Mouse (Mus musculus) C2C12 (cell line): ENCODE measurements around the gene F830045P16Rik.

Source experiments
- CEBPB ChIP-seq: IDR thresholded peaks from one replicate; pipeline ENCODE4 v1.6.1; 2011; ENCODE audit warnings: low read depth, mild to moderate bottlenecking, control low read depth, moderate library complexity
- CTCF ChIP-seq: IDR thresholded peaks from one replicate; pipeline ENCODE4 v1.5.1; 2011; ENCODE audit not compliant: control insufficient read depth, insufficient read depth, insufficient read length
- MAX ChIP-seq: IDR thresholded peaks from one replicate; pipeline ENCODE4 v1.6.1; 2011; ENCODE audit warnings: mild to moderate bottlenecking, control low read depth
- USF1 ChIP-seq: IDR thresholded peaks from one replicate; pipeline ENCODE4 v1.6.1; 2011; ENCODE audit warnings: low read depth, mild to moderate bottlenecking, control low read depth, moderate library complexity

DNA sequence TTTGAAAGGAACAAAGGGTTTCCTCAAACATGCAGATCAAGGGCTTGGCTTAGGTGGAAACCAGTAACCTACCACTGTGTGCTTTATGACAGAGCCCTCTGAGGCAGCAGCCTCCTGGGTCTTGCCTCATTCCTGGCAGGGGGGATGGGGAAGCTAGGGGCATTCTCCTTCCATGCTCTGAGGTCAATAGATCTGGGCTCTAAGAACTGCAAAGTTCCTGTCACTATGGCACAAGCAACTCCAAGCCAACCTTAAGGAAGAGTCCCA is 22.1 kb downstream of the F830045P16Rik start:
- no peak for TF ChIP-seq USF1
- no peak for TF ChIP-seq CTCF
- TF ChIP-seq CEBPB: no peak
- TF ChIP-seq MAX: no peak
